Mouse (Mus musculus): ENCODE results near the gene Gimap1. TPM values are rescaled to one million over a fixed set of nuclear protein-coding genes. Genes with fewer than 3 reads are reported as not detected.

Gimap1 gene
- polyA plus RNA-seq, 2 experiments from 2014 or later, result 342 to 402 TPM

Other genes with a start within 250 kb of the Gimap1 start
- gene Atp6v0e2, start 201.4 kb upstream of the Gimap1 start, polyA plus RNA-seq (2017; shearing (Covaris generic)), result not detected
- gene Lrrc61, start 184.3 kb upstream of the Gimap1 start, polyA plus RNA-seq (2017; shearing (Covaris generic)), result 10 to 100 TPM; 33.3 to 54.7 TPM
- under 1 TPM in 1 of 2 experiments, not detected in 1; 0.55 TPM for gene Rarres2, start 166.3 kb upstream of the Gimap1 start, polyA plus RNA-seq (2017; shearing (Covaris generic))
- gene Gm45021, start 149.4 kb upstream of the Gimap1 start, polyA plus RNA-seq (2017; shearing (Covaris generic)), result not detected
- 1 to 10 TPM in 1 of 2 experiments, under 1 TPM in 1; 1.00 to 1.9 TPM for gene Repin1, start 145.2 kb upstream of the Gimap1 start, polyA plus RNA-seq (2017; shearing (Covaris generic))
- not detected for gene Gm44965, start 145.1 kb upstream of the Gimap1 start, polyA plus RNA-seq (2017; shearing (Covaris generic))
- gene Zfp775, start 137.0 kb upstream of the Gimap1 start, polyA plus RNA-seq (2017; shearing (Covaris generic)), result 10 to 100 TPM in 1 of 2 experiments, 1 to 10 TPM in 1; 5.8 to 10.0 TPM
- 1 to 10 TPM; 2.7 to 5.2 TPM for gene AI854703, start 112.3 kb upstream of the Gimap1 start, polyA plus RNA-seq (2017; shearing (Covaris generic))
- 100 to 1,000 TPM; 149 to 213 TPM for gene Gimap8, start 91.8 kb upstream of the Gimap1 start, polyA plus RNA-seq (2017; shearing (Covaris generic))
- gene Gimap9, start 62.9 kb upstream of the Gimap1 start, polyA plus RNA-seq (2017; shearing (Covaris generic)), result 100 to 1,000 TPM; 302 to 342 TPM
- 1,000 to 10,000 TPM; 1,771 to 1,850 TPM for gene Gimap4, start 54.5 kb upstream of the Gimap1 start, polyA plus RNA-seq (2017; shearing (Covaris generic))
- gene Gimap6, start 30.8 kb upstream of the Gimap1 start, polyA plus RNA-seq (2017; shearing (Covaris generic)), result 1,000 to 10,000 TPM; 1,247 to 1,551 TPM
- gene Gm28053, start 20.4 kb upstream of the Gimap1 start, polyA plus RNA-seq (2017; shearing (Covaris generic)), result 10 to 100 TPM; 62.5 to 69.5 TPM
- gene Gimap7, start 20.4 kb upstream of the Gimap1 start, polyA plus RNA-seq (2017; shearing (Covaris generic)), result 100 to 1,000 TPM; 600 to 617 TPM
- 100 to 1,000 TPM; 196 to 256 TPM for gene Gimap5, start 7.1 kb downstream of the Gimap1 start, polyA plus RNA-seq (2017; shearing (Covaris generic))
- gene Gimap3, start 31.8 kb downstream of the Gimap1 start, polyA plus RNA-seq (2017; shearing (Covaris generic)), result 1,000 to 10,000 TPM; 1,659 to 2,511 TPM
- 10 to 100 TPM; 14.0 to 16.7 TPM for gene Tmem176a, start 101.9 kb downstream of the Gimap1 start, polyA plus RNA-seq (2017; shearing (Covaris generic))
- gene Tmem176b, start 102.4 kb downstream of the Gimap1 start, polyA plus RNA-seq (2017; shearing (Covaris generic)), result 10 to 100 TPM; 17.3 to 22.7 TPM
- under 1 TPM; 0.13 to 0.30 TPM for gene Aoc1, start 133.8 kb downstream of the Gimap1 start, polyA plus RNA-seq (2017; shearing (Covaris generic))
- gene 1600015I10Rik, start 190.8 kb downstream of the Gimap1 start, polyA plus RNA-seq (2017; shearing (Covaris generic)), result not detected
- not detected for gene Doxl2, start 235.9 kb downstream of the Gimap1 start, polyA plus RNA-seq (2017; shearing (Covaris generic))
- not detected for gene Svs1, start 247.8 kb downstream of the Gimap1 start, polyA plus RNA-seq (2017; shearing (Covaris generic))